Mouse (Mus musculus): ENCODE measurements around the gene 4930402F06Rik. TPM values are rescaled to one million over a fixed set of nuclear protein-coding genes. Genes with fewer than 3 reads are reported as not detected.

The 4930402F06Rik gene
- polyA plus RNA-seq, 1 experiment from 2014 or later, result not detected

- 44% methylated on average over 2 of the region's 2 CpGs for WGBS (ENCODE audit: insufficient replicate concordance)
- no peak for ATAC-seq
Measured at GRCm38 (mm10) chr2:35345984-35346383, 51.0 kb downstream of the 4930402F06Rik start.

GRCm38 (mm10) chr2:35342605-35343004 is 54.4 kb downstream of the 4930402F06Rik start:
- Histone ChIP-seq H3K9me3 (ENCODE audit: low read length) (no peaks in the 10 kb centered on the region), H3K4me2 (ENCODE audit: low read depth, low read length) (no peak overlapping the region), H3K27ac (ENCODE audit: low read depth) (no peak overlapping the region), H3K36me3 (replicated peaks; ENCODE audit: insufficient read depth, low read length) (no peaks in the 10 kb centered on the region), H3K4me1 (ENCODE audit: insufficient read depth) (peaks cover 8% of the 10 kb centered on the region), H3K27me3 (ENCODE audit: insufficient read depth, low read length) (no peaks in the 10 kb centered on the region), H3K9ac (replicated peaks) (no peak overlapping the region), H3K4me3 (ENCODE audit: low read depth, low read length) (no peak overlapping the region)
- ATAC-seq (peak; percentile 78), DNase-seq (no peak)
- WGBS (ENCODE audit: insufficient replicate concordance), result 43% methylated on average over 3 of the region's 3 CpGs
- no peak for TF ChIP-seq CTCF (IDR thresholded peaks at IDR 0.05; ENCODE audit: low read depth)
- TF ChIP-seq EP300 (IDR thresholded peaks at IDR 0.05; ENCODE audit: low read depth), result peak; percentile 59

More at GRCm38 (mm10) chr2:35345984-35346383, 51.0 kb downstream of the 4930402F06Rik start:
- Histone ChIP-seq H3K9me3 (ENCODE audit: low read length) (no peaks in the 10 kb centered on the region), H3K9ac (replicated peaks) (no peak overlapping the region), H3K4me3 (ENCODE audit: low read depth, low read length) (no peak overlapping the region), H3K36me3 (replicated peaks; ENCODE audit: insufficient read depth, low read length) (no peaks in the 10 kb centered on the region), H3K27ac (ENCODE audit: low read depth) (no peak overlapping the region), H3K4me1 (ENCODE audit: insufficient read depth) (peaks cover 5% of the 10 kb centered on the region; the same call in 1 of the 2 replicates), H3K4me2 (ENCODE audit: low read depth, low read length) (no peak overlapping the region), H3K27me3 (ENCODE audit: insufficient read depth, low read length) (no peaks in the 10 kb centered on the region)
- no peak for DNase-seq
- TF ChIP-seq CTCF (IDR thresholded peaks at IDR 0.05; ENCODE audit: low read depth) (no peak), EP300 (IDR thresholded peaks at IDR 0.05; ENCODE audit: low read depth) (no peak)

GRCm38 (mm10) chr2:35338707-35339106 is 58.3 kb downstream of the 4930402F06Rik start:
- 63% methylated on average over 6 of the region's 6 CpGs for WGBS (ENCODE audit: insufficient replicate concordance)
- Histone ChIP-seq H3K27me3 (ENCODE audit: insufficient read depth, low read length) (no peaks in the 10 kb centered on the region), H3K36me3 (replicated peaks; ENCODE audit: insufficient read depth, low read length) (no peaks in the 10 kb centered on the region), H3K9me3 (ENCODE audit: low read length) (no peaks in the 10 kb centered on the region), H3K9ac (replicated peaks) (no peak overlapping the region), H3K27ac (ENCODE audit: low read depth) (peak overlapping the region; percentile 55), H3K4me1 (ENCODE audit: insufficient read depth) (peaks cover 20% of the 10 kb centered on the region), H3K4me3 (ENCODE audit: low read depth, low read length) (no peak overlapping the region), H3K4me2 (ENCODE audit: low read depth, low read length) (no peak overlapping the region)
- DNase-seq (no peak), ATAC-seq (no peak)
- TF ChIP-seq CTCF (IDR thresholded peaks at IDR 0.05; ENCODE audit: low read depth), result no peak
- TF ChIP-seq EP300 (IDR thresholded peaks at IDR 0.05; ENCODE audit: low read depth), result no peak

- 67% methylated on average over 1 of the region's 1 CpGs for WGBS (ENCODE audit: insufficient replicate concordance)
- Histone ChIP-seq H3K4me2 (ENCODE audit: low read depth, low read length) (no peak overlapping the region), H3K9ac (replicated peaks) (no peak overlapping the region), H3K27me3 (ENCODE audit: insufficient read depth, low read length) (no peaks in the 10 kb centered on the region), H3K4me3 (ENCODE audit: low read depth, low read length) (no peak overlapping the region), H3K36me3 (replicated peaks; ENCODE audit: insufficient read depth, low read length) (no peaks in the 10 kb centered on the region), H3K9me3 (ENCODE audit: low read length) (no peaks in the 10 kb centered on the region), H3K27ac (ENCODE audit: low read depth) (peak overlapping the region; percentile 55), H3K4me1 (ENCODE audit: insufficient read depth) (peaks cover 23% of the 10 kb centered on the region)
- no peak for TF ChIP-seq CTCF (IDR thresholded peaks at IDR 0.05; ENCODE audit: low read depth)
- no peak for TF ChIP-seq EP300 (IDR thresholded peaks at IDR 0.05; ENCODE audit: low read depth)
- no peak for DNase-seq
- ATAC-seq, result no peak
Measured at GRCm38 (mm10) chr2:35338036-35338435, 58.9 kb downstream of the 4930402F06Rik start.

GRCm38 (mm10) chr2:35337419-35337818 is 59.6 kb downstream of the 4930402F06Rik start:
- 57% methylated on average over 10 of the region's 10 CpGs for WGBS (ENCODE audit: insufficient replicate concordance)
- peak overlapping the region; percentile 92 for H3K9ac ChIP-seq (replicated peaks)

GRCm38 (mm10) chr2:35336388-35337280 is 60.3 kb downstream of the 4930402F06Rik start, which contains the start of gene Stom:
Gene Stom, minus strand, starts transcription at chr2:35336976.
- H3K36me3 ChIP-seq (replicated peaks; ENCODE audit: insufficient read depth, low read length), result 0 out of 2 replicates have a peak, but pooled peaks cover 3% of the 10 kb centered on the region
- peak within 1 kb of the TSS; percentile 82 for H3K4me2 ChIP-seq (ENCODE audit: low read depth, low read length)
- H3K9me3 ChIP-seq (ENCODE audit: low read length), result no peaks in the 10 kb centered on the region
- peaks cover 31% of the 10 kb centered on the region for H3K4me1 ChIP-seq (ENCODE audit: insufficient read depth)
- H3K27ac ChIP-seq (ENCODE audit: low read depth), result peak within 1 kb of the TSS; percentile 97
- peak within 1 kb of the TSS; percentile 92 for H3K9ac ChIP-seq (replicated peaks)
- DNase-seq (peak; percentile 100), ATAC-seq (peak; percentile 94)
- under 1% methylated on average over 44 of the region's 45 CpGs for WGBS (ENCODE audit: insufficient replicate concordance)
- peak within 1 kb of the TSS; percentile 81 for H3K4me3 ChIP-seq (ENCODE audit: low read depth, low read length)
- no peaks in the 10 kb centered on the region for H3K27me3 ChIP-seq (ENCODE audit: insufficient read depth, low read length)
- TF ChIP-seq EP300 (IDR thresholded peaks at IDR 0.05; ENCODE audit: low read depth) (peak; percentile 96), CTCF (IDR thresholded peaks at IDR 0.05; ENCODE audit: low read depth) (peak; percentile 65)

More at GRCm38 (mm10) chr2:35337419-35337818, 59.6 kb downstream of the 4930402F06Rik start:
- Histone ChIP-seq H3K4me1 (ENCODE audit: insufficient read depth) (peaks cover 26% of the 10 kb centered on the region), H3K27ac (ENCODE audit: low read depth) (peak overlapping the region; percentile 97), H3K4me2 (ENCODE audit: low read depth, low read length) (peak overlapping the region; percentile 69), H3K36me3 (replicated peaks; ENCODE audit: insufficient read depth, low read length) (no peaks in the 10 kb centered on the region), H3K4me3 (ENCODE audit: low read depth, low read length) (peak overlapping the region; percentile 81), H3K27me3 (ENCODE audit: insufficient read depth, low read length) (no peaks in the 10 kb centered on the region), H3K9me3 (ENCODE audit: low read length) (no peaks in the 10 kb centered on the region)
- DNase-seq, result no peak
- ATAC-seq, result no peak
- no peak for TF ChIP-seq EP300 (IDR thresholded peaks at IDR 0.05; ENCODE audit: low read depth)
- TF ChIP-seq CTCF (IDR thresholded peaks at IDR 0.05; ENCODE audit: low read depth), result no peak
